Mouse (Mus musculus): Measurements from ENCODE around the gene Slc8b1.
A peak's percentile ranks its signal among the peaks of the same experiment; 100 is the strongest.

Gene Slc8b1

DNA sequence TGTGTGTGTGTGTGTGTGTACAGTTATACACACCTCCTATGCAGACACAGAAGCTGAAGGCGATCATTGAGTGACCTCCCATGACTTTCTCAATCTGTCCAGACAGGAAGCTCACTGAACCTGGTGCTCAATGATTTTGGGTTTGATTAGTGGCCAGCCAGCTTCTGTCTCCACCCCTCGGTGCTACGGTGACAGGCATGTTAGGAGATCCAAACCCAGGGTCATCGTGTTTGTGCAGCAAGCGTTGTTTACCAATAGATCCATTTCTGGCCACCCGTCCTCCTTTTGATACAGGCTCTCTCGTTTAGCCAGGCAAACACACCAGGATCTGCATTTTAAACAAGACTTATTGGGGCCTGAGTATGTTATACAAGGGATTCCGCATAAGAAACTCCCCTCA is 20.7 kb downstream of the Slc8b1 start:
- no peak for DNase-seq

GRCm38 (mm10) chr5:120534071-120534685 is 23.2 kb downstream of the Slc8b1 start:
- DNase-seq: no peak

- DNase-seq: no peak
Observed at GRCm38 (mm10) chr5:120534686-120535075, 23.7 kb downstream of the Slc8b1 start.

- peak; percentile 33 to 62 for DNase-seq
Observed at GRCm38 (mm10) chr5:120536046-120536445, 25.1 kb downstream of the Slc8b1 start.

- DNase-seq: no peak
Observed at GRCm38 (mm10) chr5:120536632-120537031, 25.7 kb downstream of the Slc8b1 start.

GRCm38 (mm10) chr5:120548236-120548850 is 37.4 kb downstream of the Slc8b1 start:
- no peak for DNase-seq

- no peak for DNase-seq
Observed at GRCm38 (mm10) chr5:120550137-120550536, 39.2 kb downstream of the Slc8b1 start.

DNA sequence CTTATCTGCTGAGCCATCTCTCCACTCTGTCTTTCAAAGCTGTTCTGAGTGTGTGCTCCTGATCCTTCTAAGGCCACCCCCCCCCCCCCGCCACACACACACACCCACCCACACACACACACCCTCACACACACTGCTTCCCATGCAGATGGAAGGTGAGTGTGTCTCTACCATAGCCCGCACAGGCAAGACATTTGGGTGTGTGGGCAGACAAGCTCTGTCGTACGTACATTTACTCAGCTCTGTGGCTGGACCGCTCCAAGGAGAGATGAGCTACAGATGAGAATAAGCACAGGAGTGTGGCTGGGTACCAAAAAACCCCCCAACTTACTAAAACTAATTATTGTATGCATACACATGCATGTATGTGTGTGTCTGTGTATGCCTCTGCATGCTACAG is 39.7 kb downstream of the Slc8b1 start:
- no peak for DNase-seq

GRCm38 (mm10) chr5:120555871-120556270 is 44.9 kb downstream of the Slc8b1 start:
- no peak for DNase-seq

DNA sequence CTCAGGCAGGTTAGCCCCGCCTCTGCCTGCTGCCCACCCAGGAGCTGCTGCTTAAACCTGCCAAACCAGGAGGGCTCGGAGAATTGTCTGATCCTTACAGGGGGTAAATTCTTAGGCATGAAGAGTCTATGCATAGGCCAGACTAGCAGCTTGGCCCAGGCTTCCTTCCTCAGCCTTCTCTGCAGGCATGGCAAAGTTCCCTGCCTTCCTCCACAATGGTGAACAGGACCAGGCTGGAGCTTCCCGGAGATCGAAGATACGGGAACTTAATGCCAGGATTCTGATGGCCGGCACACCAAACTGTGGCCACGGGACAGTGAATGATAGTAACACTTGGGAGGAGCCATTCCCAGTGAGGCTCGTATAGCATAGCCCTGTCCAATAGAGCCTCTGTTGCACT is 47.1 kb downstream of the Slc8b1 start:
- DNase-seq: no peak

DNA sequence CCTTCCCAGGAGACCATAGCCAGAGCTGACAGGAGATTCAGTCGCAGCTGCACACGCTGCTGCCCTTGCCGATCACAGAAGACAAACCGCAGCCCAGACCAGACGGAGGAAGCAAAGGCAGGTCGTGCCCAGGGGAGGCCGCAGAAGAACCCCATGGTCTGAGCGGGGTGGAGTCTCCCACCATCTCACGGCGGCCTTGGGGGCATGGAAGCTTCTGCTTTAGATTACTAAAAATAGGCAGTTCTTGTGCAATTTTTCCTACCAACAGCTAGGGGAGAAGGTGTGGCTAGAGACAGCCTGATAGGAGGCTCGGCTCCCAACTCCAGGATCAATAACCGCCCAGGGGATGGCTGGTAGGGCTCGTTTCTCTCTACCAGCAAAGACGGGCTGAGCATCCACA is 47.8 kb downstream of the Slc8b1 start:
- peak in 1 of 2 experiments; percentile 44 for DNase-seq

- no peak for DNase-seq
Observed at GRCm38 (mm10) chr5:120560129-120560615, 49.2 kb downstream of the Slc8b1 start.

- peak; percentile 67 to 68 for DNase-seq
Observed at GRCm38 (mm10) chr5:120560616-120561311, 49.8 kb downstream of the Slc8b1 start.

- DNase-seq: peak; percentile 66 to 77
Observed at GRCm38 (mm10) chr5:120562956-120563913, 52.3 kb downstream of the Slc8b1 start.

DNA sequence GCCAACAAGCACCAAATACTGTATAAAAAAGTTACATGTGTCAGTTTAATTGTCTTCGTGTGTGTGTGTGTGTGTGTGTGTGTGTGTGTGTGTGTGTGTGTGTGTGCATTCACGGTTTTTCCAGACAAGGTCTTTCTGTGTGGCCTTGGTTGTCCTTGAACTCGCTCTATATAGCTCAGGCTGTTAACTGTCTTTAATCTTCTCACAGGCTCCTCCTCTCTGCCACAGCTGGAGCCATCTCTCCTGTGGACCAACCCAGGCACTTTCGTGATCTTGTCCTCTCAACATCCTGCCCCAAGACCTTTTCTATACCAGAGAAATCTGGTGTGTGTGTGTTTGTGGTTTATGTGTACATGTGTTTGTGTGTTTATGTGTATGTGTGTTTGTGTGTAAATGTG is 52.9 kb downstream of the Slc8b1 start:
- DNase-seq: no peak

GRCm38 (mm10) chr5:120565171-120565905 is 54.4 kb downstream of the Slc8b1 start:
- no peak for DNase-seq

- DNase-seq: peak in 1 of 2 experiments; percentile 59
Observed at GRCm38 (mm10) chr5:120566101-120566500, 55.1 kb downstream of the Slc8b1 start.

DNA sequence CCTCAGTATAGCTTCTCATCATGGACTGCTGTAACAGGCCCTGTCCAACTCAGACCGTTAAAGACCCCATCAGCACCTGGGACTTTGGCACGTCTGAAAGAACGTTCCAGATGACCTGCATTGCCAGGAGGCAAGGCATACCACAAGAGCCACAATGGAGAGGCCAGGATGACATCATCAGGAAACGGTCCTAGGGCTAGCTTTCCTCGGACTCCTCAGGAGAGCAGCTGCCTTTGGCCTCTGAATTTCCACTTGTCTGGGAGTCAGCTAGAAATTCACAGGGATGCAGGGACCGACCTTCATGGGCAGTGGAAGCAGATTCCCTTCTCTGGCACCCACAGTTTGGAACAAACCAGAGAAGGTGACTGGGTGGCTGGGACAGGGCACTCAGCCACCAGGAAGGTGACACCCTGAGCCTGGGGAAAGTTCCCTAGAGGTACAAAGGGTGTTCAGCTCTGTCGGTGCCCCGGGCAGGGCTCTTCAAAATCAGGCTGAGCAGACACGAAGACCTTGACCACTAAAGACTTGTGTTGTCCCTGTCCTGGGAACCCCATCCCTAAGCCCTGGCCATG is 55.8 kb downstream of the Slc8b1 start:
- no peak for DNase-seq

DNA sequence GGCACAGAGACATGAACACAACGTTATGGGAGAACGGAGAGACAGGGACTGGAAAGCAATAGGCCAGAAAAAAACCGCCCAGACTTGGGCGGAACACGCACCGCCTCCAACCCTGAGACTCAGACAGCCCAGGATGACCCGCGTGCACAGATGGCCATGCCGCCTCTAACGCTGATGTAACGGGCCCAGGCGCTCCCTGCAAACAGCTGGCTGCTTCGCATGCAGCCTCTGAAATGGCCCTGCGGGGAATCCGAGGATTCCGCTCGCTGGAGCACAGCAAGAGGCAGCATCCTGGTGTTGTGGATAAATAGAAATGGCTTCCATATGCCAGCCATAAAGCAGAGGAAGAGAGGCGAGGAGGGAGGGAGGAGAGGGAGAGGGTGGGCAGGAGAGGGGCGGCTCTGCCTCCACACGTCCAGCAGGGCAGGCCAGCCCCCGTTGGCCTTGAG is 56.3 kb downstream of the Slc8b1 start:
- DNase-seq: peak; percentile 39 to 60

- DNase-seq: no peak
Observed at GRCm38 (mm10) chr5:120567761-120568211, 56.8 kb downstream of the Slc8b1 start.

- no peak for DNase-seq
Observed at GRCm38 (mm10) chr5:120568336-120568768, 57.4 kb downstream of the Slc8b1 start.

Data from lung, adult 18-20 months (tissue).